Mouse (Mus musculus): ENCODE data around the gene Ptprn2. TPM values are rescaled to one million over a fixed set of nuclear protein-coding genes. Genes with fewer than 3 reads are reported as not detected.
A peak's percentile ranks its signal among the peaks of the same experiment; 100 is the strongest.

Gene Ptprn2
- polyA plus RNA-seq, 1 experiment from 2014 or later = 15.8 TPM

DNA sequence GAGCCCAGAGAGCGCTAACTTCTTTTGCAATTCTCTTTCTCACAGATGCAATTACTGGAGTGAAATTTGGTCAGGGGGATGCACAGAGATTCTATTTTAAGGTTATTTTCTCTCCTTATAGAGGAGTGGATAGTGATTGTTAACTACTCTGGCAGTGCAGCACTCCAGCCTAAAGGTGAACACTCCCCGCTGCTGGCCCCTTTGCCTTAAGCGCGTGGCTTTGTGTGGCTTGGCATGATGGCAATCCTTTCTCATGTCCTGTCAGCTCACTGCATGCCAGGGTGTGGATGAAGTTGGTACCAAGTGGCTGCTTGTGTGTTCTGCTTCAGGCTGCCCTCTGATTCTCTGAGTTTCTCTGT, 156.7 kb downstream of the Ptprn2 start:
- ATAC-seq (ENCODE audit: low FRiP score, low TSS enrichment) = 0 out of 2 replicates have a peak, but pooled peaks have one; percentile 26
- peak overlapping the region; percentile 64 for H3K27ac ChIP-seq (replicated peaks; ENCODE audit: low read depth, low read length)
- H3K27me3 ChIP-seq (ENCODE audit: control insufficient read depth, insufficient read depth, low read length) = no peaks in the 10 kb centered on the region
- no peak overlapping the region for H3K4me3 ChIP-seq (replicated peaks; ENCODE audit: low read depth, low read length)
- 50% methylated on average over 4 of the region's 4 CpGs for WGBS
- no peaks in the 10 kb centered on the region for H3K9me3 ChIP-seq (ENCODE audit: control insufficient read depth, low read length)
- H3K4me1 ChIP-seq (ENCODE audit: control insufficient read depth, insufficient read depth, low read length) = peaks cover 12% of the 10 kb centered on the region
- DNase-seq = no peak
- H3K4me2 ChIP-seq (ENCODE audit: low read length) = no peak overlapping the region
- H3K36me3 ChIP-seq (ENCODE audit: control insufficient read depth, insufficient read depth, low read length) = no peaks in the 10 kb centered on the region
- no peak overlapping the region for H3K9ac ChIP-seq (replicated peaks; ENCODE audit: low read length)

DNA sequence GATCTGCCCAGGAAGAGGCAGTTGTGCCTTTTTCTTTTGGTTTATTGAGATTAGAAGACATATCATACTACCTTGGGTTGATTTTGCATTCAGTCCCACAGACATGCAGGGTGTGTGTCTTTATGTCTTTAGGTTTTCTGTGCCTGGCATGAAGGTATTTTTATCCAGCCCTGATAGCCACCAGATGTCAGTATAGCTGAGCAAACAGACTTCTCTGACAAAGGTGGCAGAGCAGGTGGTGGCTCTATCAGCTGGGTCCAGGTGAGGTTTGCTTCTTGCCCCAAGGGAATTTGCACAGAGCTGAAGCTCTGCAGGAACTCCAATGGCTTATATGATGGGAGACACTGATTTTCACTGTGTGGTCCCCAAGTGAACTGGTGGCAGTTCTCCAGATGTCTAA, 161.3 kb downstream of the Ptprn2 start:
- Histone ChIP-seq H3K9ac (replicated peaks; ENCODE audit: low read length) (no peak overlapping the region), H3K36me3 (ENCODE audit: control insufficient read depth, insufficient read depth, low read length) (no peaks in the 10 kb centered on the region), H3K9me3 (ENCODE audit: control insufficient read depth, low read length) (no peaks in the 10 kb centered on the region), H3K4me1 (ENCODE audit: control insufficient read depth, insufficient read depth, low read length) (peaks cover 3% of the 10 kb centered on the region; the same call in 1 of the 2 replicates), H3K27ac (replicated peaks; ENCODE audit: low read depth, low read length) (no peak overlapping the region), H3K4me3 (replicated peaks; ENCODE audit: low read depth, low read length) (no peak overlapping the region), H3K4me2 (ENCODE audit: low read length) (no peak overlapping the region), H3K27me3 (ENCODE audit: control insufficient read depth, insufficient read depth, low read length) (no peaks in the 10 kb centered on the region)
- DNase-seq (peak; percentile 76), ATAC-seq (ENCODE audit: low FRiP score, low TSS enrichment) (no peak)

DNA sequence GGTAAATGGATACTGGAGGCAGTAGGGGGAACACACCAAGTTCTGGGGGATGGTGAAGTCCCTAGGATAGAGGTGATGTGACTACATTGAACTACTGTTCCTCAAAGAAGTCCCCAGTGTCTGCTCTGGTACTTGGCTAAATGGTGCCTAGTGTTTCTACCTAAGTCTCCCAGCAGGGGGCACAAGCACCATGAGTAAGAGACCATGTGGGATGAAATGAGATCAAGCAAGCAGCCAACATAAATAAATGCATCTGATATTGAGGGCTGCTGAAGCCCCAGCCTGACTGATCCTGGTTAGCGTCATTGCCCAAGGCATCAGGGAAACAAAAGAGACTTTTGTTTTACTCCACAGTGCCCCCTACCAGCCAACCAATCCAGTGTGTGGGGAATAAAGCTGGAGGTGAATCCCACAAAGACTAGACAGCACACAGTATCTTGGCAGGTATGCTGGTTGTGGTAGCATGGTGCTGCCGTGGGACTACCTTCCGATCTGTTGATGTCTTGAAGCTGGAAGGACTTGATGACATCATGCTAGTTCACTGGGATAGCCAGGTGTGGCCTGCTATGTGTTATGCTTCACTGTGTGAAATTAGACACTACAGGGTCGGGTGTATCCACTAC, 163.2 kb downstream of the Ptprn2 start:
- Histone ChIP-seq H3K4me3 (replicated peaks; ENCODE audit: low read depth, low read length) (no peak overlapping the region), H3K4me1 (ENCODE audit: control insufficient read depth, insufficient read depth, low read length) (0 out of 2 replicates have a peak, but pooled peaks cover 3% of the 10 kb centered on the region), H3K27ac (replicated peaks; ENCODE audit: low read depth, low read length) (peak overlapping the region; percentile 20; the same call in 1 of the 2 replicates), H3K36me3 (ENCODE audit: control insufficient read depth, insufficient read depth, low read length) (no peaks in the 10 kb centered on the region), H3K9ac (replicated peaks; ENCODE audit: low read length) (no peak overlapping the region), H3K4me2 (ENCODE audit: low read length) (no peak overlapping the region), H3K27me3 (ENCODE audit: control insufficient read depth, insufficient read depth, low read length) (no peaks in the 10 kb centered on the region), H3K9me3 (ENCODE audit: control insufficient read depth, low read length) (no peaks in the 10 kb centered on the region)
- peak; percentile 93 for DNase-seq
- peak; percentile 83 for ATAC-seq (ENCODE audit: low FRiP score, low TSS enrichment)
- WGBS = 70% methylated on average over 4 of the region's 4 CpGs

DNA sequence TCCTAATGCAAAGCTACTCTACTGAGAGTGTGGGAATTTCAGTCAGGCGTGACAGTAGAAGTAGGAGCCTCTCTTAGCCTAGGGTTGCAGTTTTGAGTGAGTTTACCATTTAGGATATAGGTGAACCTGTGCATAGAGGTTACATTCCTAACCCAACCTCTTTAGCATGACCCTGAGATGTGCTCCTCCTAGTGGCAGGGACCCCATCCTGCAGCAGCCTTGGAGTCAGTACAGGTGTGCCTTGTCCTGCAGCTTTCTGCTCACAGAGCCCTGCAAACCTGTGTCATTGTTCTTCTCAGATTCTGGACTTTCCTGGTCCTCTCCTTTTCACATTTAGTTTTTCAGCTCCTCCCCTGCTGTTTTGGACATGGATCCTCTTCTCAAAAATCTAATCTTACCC, 168.2 kb downstream of the Ptprn2 start:
- DNase-seq (no peak), ATAC-seq (ENCODE audit: low FRiP score, low TSS enrichment) (no peak)
- Histone ChIP-seq H3K27me3 (ENCODE audit: control insufficient read depth, insufficient read depth, low read length) (no peaks in the 10 kb centered on the region), H3K9ac (replicated peaks; ENCODE audit: low read length) (no peak overlapping the region), H3K4me1 (ENCODE audit: control insufficient read depth, insufficient read depth, low read length) (0 out of 2 replicates have a peak, but pooled peaks cover 3% of the 10 kb centered on the region), H3K4me3 (replicated peaks; ENCODE audit: low read depth, low read length) (no peak overlapping the region), H3K36me3 (ENCODE audit: control insufficient read depth, insufficient read depth, low read length) (no peaks in the 10 kb centered on the region), H3K9me3 (ENCODE audit: control insufficient read depth, low read length) (no peaks in the 10 kb centered on the region), H3K27ac (replicated peaks; ENCODE audit: low read depth, low read length) (no peak overlapping the region), H3K4me2 (ENCODE audit: low read length) (no peak overlapping the region)
- 77% methylated on average over 1 of the region's 1 CpGs for WGBS

DNA sequence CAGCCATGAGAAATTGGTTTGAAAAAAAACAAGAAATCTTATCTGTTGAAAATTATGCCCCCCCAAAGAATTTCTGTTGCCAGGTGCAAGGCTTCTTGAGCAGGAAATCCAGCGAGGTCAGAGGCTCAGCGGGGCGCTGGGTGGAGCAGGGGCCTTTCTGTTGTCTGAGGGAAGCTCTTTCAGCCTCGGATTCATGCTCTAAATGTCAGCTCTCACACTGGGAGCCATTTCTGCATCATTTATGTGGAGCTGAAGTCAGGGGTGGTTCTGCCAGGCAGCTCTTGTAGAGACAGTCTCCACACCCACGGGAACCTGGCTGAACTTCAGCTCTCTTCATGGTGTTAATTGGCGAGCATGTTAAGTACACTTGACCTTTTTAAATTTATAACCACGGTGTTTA, 174.6 kb downstream of the Ptprn2 start:
- H3K27ac ChIP-seq (replicated peaks; ENCODE audit: low read depth, low read length) = peak overlapping the region; percentile 38
- H3K4me3 ChIP-seq (replicated peaks; ENCODE audit: low read depth, low read length) = no peak overlapping the region
- no peaks in the 10 kb centered on the region for H3K9me3 ChIP-seq (ENCODE audit: control insufficient read depth, low read length)
- H3K27me3 ChIP-seq (ENCODE audit: control insufficient read depth, insufficient read depth, low read length) = no peaks in the 10 kb centered on the region
- DNase-seq (peak; percentile 48), ATAC-seq (ENCODE audit: low FRiP score, low TSS enrichment) (no peak)
- no peaks in the 10 kb centered on the region for H3K36me3 ChIP-seq (ENCODE audit: control insufficient read depth, insufficient read depth, low read length)
- H3K4me2 ChIP-seq (ENCODE audit: low read length) = no peak overlapping the region
- H3K9ac ChIP-seq (replicated peaks; ENCODE audit: low read length) = no peak overlapping the region
- 7% methylated on average over 7 of the region's 7 CpGs for WGBS
- peaks cover 5% of the 10 kb centered on the region; the same call in 1 of the 2 replicates for H3K4me1 ChIP-seq (ENCODE audit: control insufficient read depth, insufficient read depth, low read length)

DNA sequence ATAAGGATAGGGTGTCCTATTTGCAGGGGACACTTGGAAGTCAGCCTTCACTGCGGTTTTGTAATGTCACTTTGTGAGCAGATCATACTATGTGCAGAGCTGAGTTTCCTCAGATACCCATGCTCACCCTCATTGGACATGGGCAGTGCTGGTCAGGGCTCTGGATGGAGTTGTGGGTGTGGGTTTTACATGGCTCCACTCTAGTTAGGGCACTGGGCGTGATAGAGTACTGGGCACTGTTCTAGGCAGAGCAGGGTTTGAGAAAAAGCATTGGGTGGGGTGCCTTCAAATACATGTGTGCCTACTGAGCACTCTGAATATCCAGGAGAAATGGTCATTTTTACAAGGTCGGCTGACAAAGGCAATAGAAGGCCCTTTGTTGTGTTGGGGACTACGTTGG, 175.5 kb downstream of the Ptprn2 start:
- DNase-seq (no peak), ATAC-seq (ENCODE audit: low FRiP score, low TSS enrichment) (no peak)
- 85% methylated on average over 4 of the region's 4 CpGs for WGBS
- Histone ChIP-seq H3K27ac (replicated peaks; ENCODE audit: low read depth, low read length) (no peak overlapping the region), H3K27me3 (ENCODE audit: control insufficient read depth, insufficient read depth, low read length) (no peaks in the 10 kb centered on the region), H3K36me3 (ENCODE audit: control insufficient read depth, insufficient read depth, low read length) (no peaks in the 10 kb centered on the region), H3K4me3 (replicated peaks; ENCODE audit: low read depth, low read length) (no peak overlapping the region), H3K4me1 (ENCODE audit: control insufficient read depth, insufficient read depth, low read length) (peaks cover 5% of the 10 kb centered on the region; the same call in 1 of the 2 replicates), H3K9me3 (ENCODE audit: control insufficient read depth, low read length) (no peaks in the 10 kb centered on the region), H3K9ac (replicated peaks; ENCODE audit: low read length) (no peak overlapping the region), H3K4me2 (ENCODE audit: low read length) (no peak overlapping the region)

DNA sequence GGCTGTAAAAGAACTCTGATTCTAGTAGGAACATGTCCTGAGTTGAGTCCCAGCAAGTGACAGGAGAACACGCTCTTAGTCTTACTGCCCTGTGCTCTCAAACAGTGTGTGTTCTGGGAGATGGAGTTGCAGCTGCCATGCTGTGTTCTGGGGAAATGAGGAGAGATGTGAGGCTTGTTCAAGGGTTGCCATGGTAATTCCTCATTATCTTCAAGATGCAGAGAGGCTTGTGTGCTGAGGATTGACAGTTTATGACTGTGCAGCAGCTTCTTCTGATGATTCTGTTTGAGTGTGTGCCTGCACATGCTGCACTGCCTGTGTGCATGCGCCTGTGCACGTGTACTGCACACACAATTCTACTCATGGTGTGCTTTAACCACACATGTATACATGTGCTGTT, 192.2 kb downstream of the Ptprn2 start:
- peaks cover 9% of the 10 kb centered on the region; the same call in 1 of the 2 replicates for H3K4me1 ChIP-seq (ENCODE audit: control insufficient read depth, insufficient read depth, low read length)
- peak; percentile 86 for DNase-seq
- ATAC-seq (ENCODE audit: low FRiP score, low TSS enrichment) = peak; percentile 94
- H3K27me3 ChIP-seq (ENCODE audit: control insufficient read depth, insufficient read depth, low read length) = no peaks in the 10 kb centered on the region
- H3K9ac ChIP-seq (replicated peaks; ENCODE audit: low read length) = no peak overlapping the region
- no peak overlapping the region for H3K4me3 ChIP-seq (replicated peaks; ENCODE audit: low read depth, low read length)
- WGBS = 19% methylated on average over 3 of the region's 3 CpGs
- H3K4me2 ChIP-seq (ENCODE audit: low read length) = peak overlapping the region; percentile 1; the same call in 1 of the 2 replicates
- peak overlapping the region; percentile 71 for H3K27ac ChIP-seq (replicated peaks; ENCODE audit: low read depth, low read length)
- H3K9me3 ChIP-seq (ENCODE audit: control insufficient read depth, low read length) = no peaks in the 10 kb centered on the region
- H3K36me3 ChIP-seq (ENCODE audit: control insufficient read depth, insufficient read depth, low read length) = no peaks in the 10 kb centered on the region

DNA sequence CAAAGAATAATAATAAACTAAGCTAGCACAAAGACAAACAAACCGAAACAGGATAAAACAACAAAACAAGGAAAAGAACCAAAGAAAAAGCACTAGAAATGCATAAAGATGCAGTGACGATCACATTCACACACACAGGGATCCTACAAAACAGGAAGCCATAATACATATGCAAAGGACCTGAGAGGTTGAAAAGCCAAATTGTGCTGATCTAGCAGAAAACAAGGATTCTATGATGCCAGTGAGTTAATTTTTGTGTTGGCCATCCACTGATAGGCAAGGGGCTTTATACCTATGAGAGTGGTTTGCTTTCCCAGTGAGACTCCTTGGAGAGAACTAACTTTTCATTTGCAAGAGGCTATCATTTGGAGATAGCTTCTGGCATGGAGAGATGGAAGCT, 204.3 kb downstream of the Ptprn2 start:
- Histone ChIP-seq H3K27ac (replicated peaks; ENCODE audit: low read depth, low read length) (no peak overlapping the region), H3K4me2 (ENCODE audit: low read length) (no peak overlapping the region), H3K9me3 (ENCODE audit: control insufficient read depth, low read length) (no peaks in the 10 kb centered on the region), H3K4me3 (replicated peaks; ENCODE audit: low read depth, low read length) (no peak overlapping the region), H3K27me3 (ENCODE audit: control insufficient read depth, insufficient read depth, low read length) (no peaks in the 10 kb centered on the region), H3K36me3 (ENCODE audit: control insufficient read depth, insufficient read depth, low read length) (no peaks in the 10 kb centered on the region), H3K9ac (replicated peaks; ENCODE audit: low read length) (no peak overlapping the region), H3K4me1 (ENCODE audit: control insufficient read depth, insufficient read depth, low read length) (no peaks in the 10 kb centered on the region)
- DNase-seq (no peak), ATAC-seq (ENCODE audit: low FRiP score, low TSS enrichment) (no peak)
- 88% methylated on average over 2 of the region's 2 CpGs for WGBS

DNA sequence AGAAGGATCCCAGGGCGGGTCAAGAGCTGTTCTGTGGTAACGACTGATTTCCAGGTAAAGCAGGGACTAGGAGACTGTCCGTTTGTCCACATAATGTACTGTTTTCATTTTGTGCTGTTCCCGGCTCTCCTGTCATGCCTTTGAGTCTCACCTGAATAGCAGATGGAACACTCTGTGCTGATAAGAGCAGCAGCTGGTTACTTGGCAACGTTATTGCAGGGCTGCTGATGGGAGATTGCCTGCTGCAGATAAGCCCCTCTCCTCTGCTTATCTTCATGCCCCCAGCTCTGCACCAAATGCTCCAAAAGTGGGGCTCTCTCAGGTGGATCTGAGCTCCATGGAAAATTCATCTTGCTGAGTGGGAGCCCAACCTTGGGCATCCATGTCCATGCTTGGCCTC, 224.0 kb downstream of the Ptprn2 start:
- H3K4me2 ChIP-seq (ENCODE audit: low read length) = no peak overlapping the region
- DNase-seq (peak; percentile 30), ATAC-seq (ENCODE audit: low FRiP score, low TSS enrichment) (no peak)
- H3K4me1 ChIP-seq (ENCODE audit: control insufficient read depth, insufficient read depth, low read length) = no peaks in the 10 kb centered on the region
- no peaks in the 10 kb centered on the region for H3K36me3 ChIP-seq (ENCODE audit: control insufficient read depth, insufficient read depth, low read length)
- no peak overlapping the region for H3K9ac ChIP-seq (replicated peaks; ENCODE audit: low read length)
- no peak overlapping the region for H3K4me3 ChIP-seq (replicated peaks; ENCODE audit: low read depth, low read length)
- no peaks in the 10 kb centered on the region for H3K27me3 ChIP-seq (ENCODE audit: control insufficient read depth, insufficient read depth, low read length)
- H3K9me3 ChIP-seq (ENCODE audit: control insufficient read depth, low read length) = no peaks in the 10 kb centered on the region
- 66% methylated on average over 5 of the region's 5 CpGs for WGBS
- peak overlapping the region; percentile 49; the same call in 1 of the 2 replicates for H3K27ac ChIP-seq (replicated peaks; ENCODE audit: low read depth, low read length)
